ENCODE assay signal across 26 mouse cellular contexts in the genomic region with DNA sequence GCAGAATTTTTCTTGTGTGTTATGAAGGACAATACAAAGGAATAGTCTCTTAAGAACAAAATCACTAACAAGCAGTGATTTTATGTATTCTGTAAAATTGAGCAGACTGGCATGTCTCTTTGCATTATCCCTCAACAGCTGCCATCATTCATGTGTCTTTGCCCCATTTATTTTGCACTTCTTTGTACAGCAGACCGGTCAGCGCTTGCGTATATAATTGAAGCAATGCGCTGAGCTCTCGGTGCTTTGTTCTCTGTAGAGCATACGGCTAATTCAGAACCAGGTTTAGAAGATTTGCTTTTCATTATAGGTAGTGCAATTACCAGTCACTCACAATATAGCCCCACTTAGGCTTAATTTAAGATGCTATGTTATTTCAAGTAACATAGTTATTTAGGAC.
DNase-seq lines count a peak whose midpoint lies in the region; ATAC-seq lines count a peak whose summit lies in the region.
"Had no signal": no experiment of that assay in that cellular context is flagged by ENCODE, and none has a peak within 500 bp of the region (broad histone marks: within the 10 kb centered on the region; RNA-seq: fewer than 3 reads in every experiment).

No protein-coding gene starts in this region.

- H3K27ac ChIP-seq in midbrain, embryonic 11.5 days (ENCODE audit: low read depth, low read length), result no peak overlapping the region
- H3K27ac ChIP-seq in midbrain, embryonic 16.5 days (ENCODE audit: low read length), result no peak overlapping the region
- no peak overlapping the region for H3K27ac ChIP-seq in embryonic facial prominence, embryonic 11.5 days (replicated peaks; ENCODE audit: low read depth, low read length)
- H3K27ac ChIP-seq in forebrain, embryonic 12.5 days, result 0 out of 2 replicates have a peak overlapping the region, but pooled peaks have one; percentile 19
- H3K27ac ChIP-seq in midbrain, embryonic 14.5 days (replicated peaks; ENCODE audit: low read depth, low read length), result no peak overlapping the region
- H3K27ac ChIP-seq: heart, adult 2 months; left cerebral cortex, adult 2 months; limb, embryonic 10.5 days had no signal

- no peak overlapping the region for H3K4me2 ChIP-seq in midbrain, embryonic 11.5 days
- H3K4me2 ChIP-seq in midbrain, embryonic 16.5 days (ENCODE audit: low read length), result no peak overlapping the region
- no peak overlapping the region for H3K4me2 ChIP-seq in embryonic facial prominence, embryonic 11.5 days (ENCODE audit: low read depth, low read length)
- no peak overlapping the region for H3K4me2 ChIP-seq in forebrain, embryonic 12.5 days
- H3K4me2 ChIP-seq in midbrain, embryonic 14.5 days (ENCODE audit: low read length), result no peak overlapping the region

- no peaks in the 10 kb centered on the region for H3K27me3 ChIP-seq in midbrain, embryonic 11.5 days (ENCODE audit: control insufficient read depth, insufficient read depth, low read length)
- H3K27me3 ChIP-seq in midbrain, embryonic 16.5 days (ENCODE audit: control insufficient read depth, insufficient read depth, low read depth, low read length), result no peaks in the 10 kb centered on the region
- H3K27me3 ChIP-seq in embryonic facial prominence, embryonic 11.5 days (ENCODE audit: control insufficient read depth, insufficient read depth, low read length), result no peaks in the 10 kb centered on the region
- H3K27me3 ChIP-seq in forebrain, embryonic 12.5 days, result no peaks in the 10 kb centered on the region
- no peaks in the 10 kb centered on the region for H3K27me3 ChIP-seq in midbrain, embryonic 14.5 days (ENCODE audit: control insufficient read depth, insufficient read depth, low read length)

- no peak for DNase-seq in midbrain, embryonic 11.5 days (ENCODE audit: low spot score, missing footprints)
- DNase-seq in embryonic facial prominence, embryonic 11.5 days (ENCODE audit: low spot score), result peak; percentile 61
- peak; percentile 67 for DNase-seq in midbrain, embryonic 14.5 days
- no peak for DNase-seq in kidney, postnatal 36 days
- DNase-seq in adrenal gland, postnatal 25 days, result no peak
- DNase-seq in adrenal gland, postnatal 14 days, result no peak
- DNase-seq: adrenal gland, adult 2 months; cerebellum, adult 9-11 months; gastrocnemius, postnatal 14 days; heart, adult 2 months; heart, postnatal 36 days; kidney, adult 8-10 months; kidney, postnatal 25 days; layer of hippocampus, adult 9-11 months; liver, postnatal 0 days; lung, postnatal 10 days; right cerebral cortex, postnatal 14 days; spleen, adult 18-20 months; thymus, postnatal 4 days had no signal

- no peaks in the 10 kb centered on the region for H3K36me3 ChIP-seq in midbrain, embryonic 11.5 days (ENCODE audit: control insufficient read depth, insufficient read depth, low read length)
- H3K36me3 ChIP-seq in midbrain, embryonic 16.5 days (ENCODE audit: control insufficient read depth, insufficient read depth, low read length), result no peaks in the 10 kb centered on the region
- no peaks in the 10 kb centered on the region for H3K36me3 ChIP-seq in embryonic facial prominence, embryonic 11.5 days (replicated peaks; ENCODE audit: control insufficient read depth, insufficient read depth, low read depth, low read length)
- H3K36me3 ChIP-seq in forebrain, embryonic 12.5 days (replicated peaks), result no peaks in the 10 kb centered on the region
- no peaks in the 10 kb centered on the region for H3K36me3 ChIP-seq in midbrain, embryonic 14.5 days (ENCODE audit: control insufficient read depth, insufficient read depth, low read length)
- H3K36me3 ChIP-seq: limb, embryonic 10.5 days had no signal

- peak; percentile 82 for ATAC-seq in midbrain, embryonic 11.5 days (ENCODE audit: low FRiP score)
- ATAC-seq in midbrain, embryonic 16.5 days, result no peak
- peak; percentile 56; the same call in 1 of the 2 replicates for ATAC-seq in embryonic facial prominence, embryonic 11.5 days (replicated peaks; ENCODE audit: insufficient number of reproducible peaks, low FRiP score, low TSS enrichment, low read depth)
- peak; percentile 89 for ATAC-seq in forebrain, embryonic 12.5 days (ENCODE audit: low FRiP score)
- ATAC-seq in midbrain, embryonic 14.5 days (ENCODE audit: low FRiP score, low TSS enrichment), result peak; percentile 66; the same call in 1 of the 2 replicates
- ATAC-seq: inflammation-experienced regulatory T-cells, adult 6 months; liver, postnatal 0 days had no signal

- no peaks in the 10 kb centered on the region for H3K4me1 ChIP-seq in midbrain, embryonic 11.5 days (ENCODE audit: control insufficient read depth, insufficient read depth, low read length)
- H3K4me1 ChIP-seq in midbrain, embryonic 16.5 days (ENCODE audit: control insufficient read depth, insufficient read depth, low read length), result peaks cover 3% of the 10 kb centered on the region; the same call in 1 of the 2 replicates
- no peaks in the 10 kb centered on the region for H3K4me1 ChIP-seq in embryonic facial prominence, embryonic 11.5 days (ENCODE audit: control insufficient read depth, insufficient read depth, low read length)
- H3K4me1 ChIP-seq in forebrain, embryonic 12.5 days, result peaks cover 8% of the 10 kb centered on the region; the same call in 1 of the 2 replicates
- 0 out of 2 replicates have a peak, but pooled peaks cover 4% of the 10 kb centered on the region for H3K4me1 ChIP-seq in midbrain, embryonic 14.5 days (ENCODE audit: control insufficient read depth, insufficient read depth, low read length)
- H3K4me1 ChIP-seq: limb, embryonic 10.5 days had no signal

- H3K9ac ChIP-seq in midbrain, embryonic 11.5 days (ENCODE audit: low read length), result no peak overlapping the region
- no peak overlapping the region for H3K9ac ChIP-seq in midbrain, embryonic 16.5 days (ENCODE audit: low read depth, low read length)
- no peak overlapping the region for H3K9ac ChIP-seq in embryonic facial prominence, embryonic 11.5 days (replicated peaks; ENCODE audit: low read length)
- no peak overlapping the region for H3K9ac ChIP-seq in forebrain, embryonic 12.5 days
- H3K9ac ChIP-seq in midbrain, embryonic 14.5 days (replicated peaks; ENCODE audit: low read length), result no peak overlapping the region
- H3K9ac ChIP-seq: liver, postnatal 0 days had no signal

- H3K9me3 ChIP-seq in midbrain, embryonic 11.5 days (ENCODE audit: control insufficient read depth, low read length), result no peaks in the 10 kb centered on the region
- no peaks in the 10 kb centered on the region for H3K9me3 ChIP-seq in midbrain, embryonic 16.5 days (replicated peaks; ENCODE audit: control insufficient read depth, low read length, poor library complexity, severe bottlenecking)
- no peaks in the 10 kb centered on the region for H3K9me3 ChIP-seq in embryonic facial prominence, embryonic 11.5 days (replicated peaks; ENCODE audit: control insufficient read depth, low read length)
- H3K9me3 ChIP-seq in forebrain, embryonic 12.5 days, result no peaks in the 10 kb centered on the region
- no peaks in the 10 kb centered on the region for H3K9me3 ChIP-seq in midbrain, embryonic 14.5 days (ENCODE audit: control insufficient read depth, low read length)
- H3K9me3 ChIP-seq: limb, embryonic 10.5 days had no signal

- WGBS in midbrain, embryonic 11.5 days, result 61% methylated on average over 6 of the region's 6 CpGs
- WGBS in midbrain, embryonic 16.5 days, result 13% methylated on average over 6 of the region's 6 CpGs
- WGBS in embryonic facial prominence, embryonic 11.5 days, result 21% methylated on average over 6 of the region's 6 CpGs
- 14% methylated on average over 6 of the region's 6 CpGs for WGBS in forebrain, embryonic 12.5 days
- 11% methylated on average over 6 of the region's 6 CpGs for WGBS in midbrain, embryonic 14.5 days

- H3K4me3 ChIP-seq in midbrain, embryonic 11.5 days (ENCODE audit: low read depth, low read length), result no peak overlapping the region
- H3K4me3 ChIP-seq in midbrain, embryonic 16.5 days (ENCODE audit: low read depth, low read length), result no peak overlapping the region
- H3K4me3 ChIP-seq in embryonic facial prominence, embryonic 11.5 days (ENCODE audit: low read depth, low read length), result no peak overlapping the region
- H3K4me3 ChIP-seq in forebrain, embryonic 12.5 days (replicated peaks), result no peak overlapping the region
- H3K4me3 ChIP-seq in midbrain, embryonic 14.5 days (replicated peaks; ENCODE audit: low read depth, low read length), result no peak overlapping the region
- H3K4me3 ChIP-seq: erythroblast, embryonic 14.5 days; heart, adult 2 months; left cerebral cortex, adult 2 months; limb, embryonic 10.5 days; myocyte had no signal

Comparison
In these comparisons a context has a peak if more than half of its experiments do, and no peak if none do; other contexts are left out.
1. DNase-seq: peak in embryonic facial prominence, embryonic 11.5 days (single experiment) and midbrain, embryonic 14.5 days (single experiment); none in midbrain, embryonic 11.5 days (single experiment), kidney, postnatal 36 days (0 of 2), adrenal gland, postnatal 25 days (single experiment) and adrenal gland, postnatal 14 days (single experiment).